Mouse (Mus musculus) liver, adult 2 months (tissue): ENCODE data around the gene Ypel3.

ENCODE experiments used
- CTCF ChIP-seq: fragments of 200-500 bp; IDR thresholded peaks from 2 replicates; pipeline ENCODE4 v1.5.1; 2011; ENCODE audit warnings: low read depth, low read length, control low read depth
- POLR2A ChIP-seq: fragments of 200-500 bp; IDR thresholded peaks from 2 replicates; pipeline ENCODE4 v1.6.1; 2011; ENCODE audit warnings: low read length, control low read depth; ENCODE audit not compliant: insufficient read depth; ENCODE audit errors: extremely low read depth

GRCm38 (mm10) chr7:126778147-126778546 lies 1.4 kb downstream of the Ypel3 start:
- TF ChIP-seq POLR2A (no peak), CTCF (no peak)
